Mouse (Mus musculus) liver, embryonic 14.5 days (tissue): ENCODE measurements at regions not wholly inside any gene's neighbourhood (a gene's known extent, or its start where the extent isn't known, plus 50 kb on each side); places are given as distances from the start of the nearest gene placed in this dataset.

ENCODE experiments used
- ATAC-seq: fragments of 200-750 bp; cut with Nextera tagmentation; 2 replicates; pipeline ENCODE4 v1.8.0; 2017; ENCODE audit warnings: moderate number of reproducible peaks, mild to moderate bottlenecking, moderate library complexity; ENCODE audit not compliant: insufficient read depth
- DNase-seq, 3 experiments: peaks; one replicate each; pipeline ENCODE4 v3.0.0-alpha.2; 2012 to 2013; ENCODE audit warnings: low read depth in 3 of 3, low spot score in 3 of 3
- H3K27ac ChIP-seq: fragments of 300-500 bp; sonication (generic); 2 replicates; pipeline ENCODE4 v1.5.1; 2014; ENCODE audit warnings: moderate library complexity, mild to moderate bottlenecking, control low read depth, inconsistent platforms
- H3K27me3 ChIP-seq: fragments of 300-500 bp; sonication (generic); 2 replicates; pipeline ENCODE4 v1.6.1; 2014; ENCODE audit warnings: mild to moderate bottlenecking, low read length, moderate library complexity; ENCODE audit not compliant: control insufficient read depth, insufficient read depth
- H3K36me3 ChIP-seq: fragments of 300-500 bp; sonication (generic); replicated peaks from 2 replicates; pipeline ENCODE4 v1.6.1; 2014; ENCODE audit warnings: low read depth; ENCODE audit not compliant: control insufficient read depth, insufficient read depth
- H3K4me1 ChIP-seq, 2 experiments: fragments of 200-500 bp in 1 of 2; fragments of 300-500 bp in 1 of 2; sonication (generic) in 1 of 2; replicated peaks; 2 replicates each; pipeline ENCODE4 v1.6.1; 2012 to 2014; ENCODE audit warnings: antibody characterized with exemption in 1 of 2, inconsistent platforms in 1 of 2, low read length in 1 of 2; ENCODE audit not compliant: control insufficient read depth in 2 of 2, insufficient read depth in 2 of 2
- H3K4me2 ChIP-seq: fragments of 300-500 bp; sonication (generic); 2 replicates; pipeline ENCODE4 v1.6.1; 2014; ENCODE audit warnings: low read depth, mild to moderate bottlenecking, control low read depth, moderate library complexity
- H3K4me3 ChIP-seq, 2 experiments: fragments of 200-500 bp in 1 of 2; fragments of 300-500 bp in 1 of 2; sonication (generic) in 1 of 2; 2 replicates each; pipeline ENCODE4 v1.5.1; 2012 to 2014; ENCODE audit warnings: low read depth in 2 of 2, low read length in 2 of 2, mild to moderate bottlenecking in 2 of 2, control low read depth in 1 of 2, inconsistent platforms in 1 of 2, moderate library complexity in 1 of 2; ENCODE audit not compliant: insufficient read depth in 1 of 2
- H3K9ac ChIP-seq: fragments of 300-500 bp; sonication (generic); replicated peaks from 2 replicates; pipeline ENCODE4 v1.6.1; 2014; ENCODE audit warnings: mild to moderate bottlenecking, control low read depth, moderate library complexity
- H3K9me3 ChIP-seq: fragments of 300-500 bp; sonication (generic); 2 replicates; pipeline ENCODE4 v1.6.1; 2016; ENCODE audit warnings: low read length, mixed read lengths; ENCODE audit not compliant: control insufficient read depth
- CTCF ChIP-seq: IDR thresholded peaks from 2 replicates; pipeline ENCODE4 v1.5.1; 2016; ENCODE audit warnings: antibody characterized with exemption, low read depth, control low read depth
- EP300 ChIP-seq: IDR thresholded peaks from 2 replicates; pipeline ENCODE4 v1.6.1; 2016; ENCODE audit warnings: antibody characterized with exemption, low read depth
- WGBS: fragments of 180-500 bp; shearing (Covaris S2); extraction: QIAGEN DNeasy Blood & Tissue Kit; methylation state at CpG from one replicate; pipeline ENCODE4 v1.1.7; 2014; ENCODE audit not compliant: insufficient replicate concordance; 5-methylcytosine and 5-hydroxymethylcytosine counted together

GRCm38 (mm10) chr4:131427871-131428270 lies 410.2 kb downstream of the Ptpru start:
- DNase-seq (no peak), ATAC-seq (no peak)
- Histone ChIP-seq H3K4me3 (no peak overlapping the region), H3K9ac (no peak overlapping the region), H3K9me3 (no peaks in the 10 kb centered on the region), H3K4me2 (no peak overlapping the region), H3K27me3 (no peaks in the 10 kb centered on the region), H3K36me3 (no peaks in the 10 kb centered on the region), H3K4me1 (no peaks in the 10 kb centered on the region), H3K27ac (no peak overlapping the region)
- 80% methylated on average over 7 of the region's 7 CpGs for WGBS
- TF ChIP-seq EP300, result no peak
- no peak for TF ChIP-seq CTCF

- DNase-seq (no peak), ATAC-seq (no peak)
- Histone ChIP-seq H3K36me3 (no peaks in the 10 kb centered on the region), H3K4me3 (no peak overlapping the region), H3K27me3 (no peaks in the 10 kb centered on the region), H3K4me2 (no peak overlapping the region), H3K4me1 (no peaks in the 10 kb centered on the region), H3K9ac (no peak overlapping the region), H3K9me3 (no peaks in the 10 kb centered on the region), H3K27ac (no peak overlapping the region)
- TF ChIP-seq CTCF (no peak), EP300 (no peak)
- 73% methylated on average over 11 of the region's 11 CpGs for WGBS
Observed at GRCm38 (mm10) chr4:131429356-131429755, 408.7 kb downstream of the Ptpru start.

- DNase-seq (no peak), ATAC-seq (no peak)
- H3K27me3 ChIP-seq, result no peaks in the 10 kb centered on the region
- no peaks in the 10 kb centered on the region for H3K4me1 ChIP-seq
- no peak overlapping the region for H3K4me2 ChIP-seq
- WGBS, result 50% methylated on average over 1 of the region's 1 CpGs
- H3K9ac ChIP-seq, result no peak overlapping the region
- H3K27ac ChIP-seq, result no peak overlapping the region
- no peaks in the 10 kb centered on the region for H3K9me3 ChIP-seq
- no peak overlapping the region for H3K4me3 ChIP-seq
- TF ChIP-seq CTCF, result no peak
- TF ChIP-seq EP300, result no peak
- no peaks in the 10 kb centered on the region for H3K36me3 ChIP-seq
Observed at GRCm38 (mm10) chr4:131430420-131430819, 407.7 kb downstream of the Ptpru start.

DNA sequence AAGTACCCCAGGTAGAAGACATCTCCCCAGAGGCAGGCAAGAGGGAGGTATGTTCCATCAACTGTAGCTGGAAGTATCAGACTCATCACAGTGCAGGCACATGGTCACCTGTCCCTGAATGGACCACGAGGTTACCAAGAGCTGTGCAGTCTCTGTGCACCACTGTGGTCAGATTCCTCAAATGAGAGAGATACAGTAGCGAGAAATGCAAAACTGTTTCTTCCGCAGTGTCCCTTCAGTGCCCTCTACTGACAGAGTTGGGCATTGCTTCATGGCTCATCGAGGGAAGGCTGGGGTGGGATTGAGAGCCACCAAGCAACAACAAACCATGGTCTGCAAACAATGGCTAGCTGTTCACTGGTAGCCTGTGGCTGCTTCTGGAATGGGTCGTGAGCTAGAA lies 406.9 kb downstream of the Ptpru start:
- WGBS, result 8% methylated on average over 5 of the region's 5 CpGs
- H3K36me3 ChIP-seq, result no peaks in the 10 kb centered on the region
- H3K9me3 ChIP-seq, result no peaks in the 10 kb centered on the region
- ATAC-seq (no peak), DNase-seq (peak in 1 of 3 experiments; percentile 3)
- no peak overlapping the region for H3K9ac ChIP-seq
- no peak overlapping the region for H3K27ac ChIP-seq
- H3K4me1 ChIP-seq, result no peaks in the 10 kb centered on the region
- H3K4me3 ChIP-seq, result no peak overlapping the region
- H3K4me2 ChIP-seq, result no peak overlapping the region
- no peaks in the 10 kb centered on the region for H3K27me3 ChIP-seq
- TF ChIP-seq CTCF, result peak; percentile 80
- no peak for TF ChIP-seq EP300

DNA sequence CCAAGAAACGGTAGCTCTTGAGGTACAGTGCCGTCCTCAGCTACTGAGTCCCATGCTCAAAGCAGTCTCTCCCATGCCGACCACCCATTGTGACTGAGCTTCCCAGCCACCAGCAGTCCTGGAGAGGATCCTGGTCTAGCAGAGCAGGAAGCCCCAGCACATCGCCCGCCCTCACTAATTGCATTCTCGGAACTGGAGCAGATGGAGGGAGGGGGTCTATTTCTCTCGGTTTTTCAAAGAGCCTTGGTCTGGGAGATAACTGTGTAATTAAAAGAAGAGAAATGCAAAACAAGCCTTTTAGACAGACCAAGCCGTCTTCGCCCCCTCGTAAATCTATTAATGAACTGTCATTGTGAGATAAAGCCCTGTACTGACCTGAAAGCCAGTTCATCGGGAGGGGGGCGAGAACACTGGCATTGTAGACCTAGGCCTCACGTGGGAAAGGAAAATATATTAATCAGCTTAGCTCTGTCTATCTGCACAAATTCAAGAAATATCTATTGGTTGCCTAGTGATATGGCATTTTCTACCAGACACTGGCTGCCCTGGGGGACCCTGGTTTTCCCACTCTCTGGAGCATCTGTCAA lies 405.4 kb downstream of the Ptpru start:
- no peaks in the 10 kb centered on the region for H3K36me3 ChIP-seq
- no peaks in the 10 kb centered on the region for H3K27me3 ChIP-seq
- TF ChIP-seq EP300, result no peak
- no peak overlapping the region for H3K27ac ChIP-seq
- 55% methylated on average over 13 of the region's 13 CpGs for WGBS
- DNase-seq (no peak), ATAC-seq (no peak)
- H3K9ac ChIP-seq, result no peak overlapping the region
- no peak overlapping the region for H3K4me3 ChIP-seq
- no peaks in the 10 kb centered on the region for H3K9me3 ChIP-seq
- no peak overlapping the region for H3K4me2 ChIP-seq
- H3K4me1 ChIP-seq, result no peaks in the 10 kb centered on the region
